Mouse (Mus musculus): Measurements from ENCODE around the gene Mmp7.

DNA sequence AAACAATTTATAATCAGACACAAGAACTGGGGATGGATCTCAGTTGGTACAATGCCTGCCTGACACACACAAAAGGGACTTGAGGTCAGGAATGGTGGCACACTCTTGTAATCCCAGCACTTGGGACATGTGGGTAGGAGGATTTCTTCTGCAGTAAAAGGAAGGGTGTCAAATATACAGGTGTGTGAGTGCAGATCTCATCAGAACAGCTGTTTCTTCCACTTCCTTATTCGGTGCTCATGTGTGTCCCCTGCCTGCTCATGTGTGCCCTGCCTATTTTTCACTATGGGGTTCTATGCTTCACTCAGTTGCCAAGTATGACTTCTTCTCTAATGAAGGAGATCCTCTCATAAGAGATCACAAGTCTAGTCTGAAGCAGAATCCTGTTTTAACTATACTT is 50.8 kb downstream of the Mmp7 start:
- TF ChIP-seq CTCF (IDR thresholded peaks at IDR 0.05; ENCODE audit: extremely low read depth, insufficient read length, insufficient replicate concordance, low read depth, low read length) (no peak), POLR2A (IDR thresholded peaks at IDR 0.05; ENCODE audit: low read depth, low read length) (no peak)
